Mouse (Mus musculus) MEL (cell line): ENCODE measurements around the gene Klf11. TPM values are rescaled to one million over a fixed set of nuclear protein-coding genes. Genes with fewer than 3 reads are reported as not detected.
A peak's percentile ranks its signal among the peaks of the same experiment; 100 is the strongest.

Source experiments
- DNase-seq: peaks from one replicate; pipeline ENCODE4 v3.0.0; 2011; ENCODE audit warnings: low read depth, low spot score
- H3K27ac ChIP-seq: 2 replicates; pipeline ENCODE4 v1.5.1; 2012; ENCODE audit warnings: low read depth, mild to moderate bottlenecking, control low read depth, low read length, moderate library complexity; ENCODE audit not compliant: control insufficient read depth
- H3K27me3 ChIP-seq, 2 experiments: fragments of 150-350 bp in 1 of 2; sonication (generic) in 1 of 2; 2 replicates each; pipeline ENCODE4 v1.6.1; 2012; ENCODE audit warnings: low read length in 2 of 2, mild to moderate bottlenecking in 2 of 2, improper control_type of control experiment in 1 of 2, moderate library complexity in 1 of 2; ENCODE audit not compliant: insufficient read depth in 2 of 2, control insufficient read depth in 1 of 2
- H3K36me3 ChIP-seq, 2 experiments: 2 replicates each; pipeline ENCODE4 v1.6.1; 2012 to 2014; ENCODE audit warnings: low read length in 2 of 2, improper control_type of control experiment in 1 of 2, inconsistent platforms in 1 of 2, mild to moderate bottlenecking in 1 of 2; ENCODE audit not compliant: insufficient read depth in 2 of 2, control insufficient read depth in 1 of 2
- H3K4me1 ChIP-seq, 2 experiments: fragments of 150-350 bp in 1 of 2; sonication (generic) in 1 of 2; 2 replicates each; pipeline ENCODE4 v1.6.1; 2012; ENCODE audit warnings: low read length in 2 of 2, improper control_type of control experiment in 1 of 2, mild to moderate bottlenecking in 1 of 2; ENCODE audit not compliant: insufficient read depth in 2 of 2, control insufficient read depth in 1 of 2
- H3K4me3 ChIP-seq, 2 experiments: fragments of 150-350 bp in 1 of 2; sonication (generic) in 1 of 2; 2 replicates each; pipeline ENCODE4 v1.5.1; 2012; ENCODE audit warnings: low read depth in 2 of 2, low read length in 2 of 2, mild to moderate bottlenecking in 2 of 2, moderate library complexity in 2 of 2, control low read depth in 1 of 2, improper control_type of control experiment in 1 of 2; ENCODE audit not compliant: control insufficient read depth in 1 of 2, insufficient read depth in 1 of 2
- H3K79me2 ChIP-seq: 2 replicates; pipeline ENCODE4 v1.6.1; 2012; ENCODE audit warnings: mild to moderate bottlenecking, low read length, moderate library complexity; ENCODE audit not compliant: control insufficient read depth, poor library complexity, insufficient read depth
- H3K9ac ChIP-seq: 2 replicates; pipeline ENCODE4 v1.6.1; 2012; ENCODE audit warnings: low read depth, mild to moderate bottlenecking, control low read depth, low read length, moderate library complexity; ENCODE audit not compliant: control insufficient read depth, poor library complexity, severe bottlenecking
- H3K9me3 ChIP-seq: fragments of 150-350 bp; sonication (generic); replicated peaks from 2 replicates; pipeline ENCODE4 v1.6.1; 2012; ENCODE audit warnings: mild to moderate bottlenecking, low read length, improper control_type of control experiment, moderate library complexity; ENCODE audit not compliant: insufficient read depth
- BHLHE40 ChIP-seq: IDR thresholded peaks from 2 replicates; pipeline ENCODE4 v1.6.1; 2012; ENCODE audit warnings: low read depth, mild to moderate bottlenecking, inconsistent platforms, low read length, improper control_type of control experiment, borderline replicate concordance
- CHD2 ChIP-seq: IDR thresholded peaks from 2 replicates; pipeline ENCODE4 v1.6.1; 2011; ENCODE audit warnings: low read length, improper control_type of control experiment
- GATA1 ChIP-seq: IDR thresholded peaks from 2 replicates; pipeline ENCODE4 v1.6.1; 2011; ENCODE audit warnings: low read depth, low read length, improper control_type of control experiment
- KAT2A ChIP-seq: conservative IDR thresholded peaks from 2 replicates; pipeline ENCODE4 v1.6.1; 2012; ENCODE audit warnings: low read depth, low read length, improper control_type of control experiment, inconsistent platforms
- MEF2A ChIP-seq: IDR thresholded peaks from 2 replicates; pipeline ENCODE4 v1.6.1; 2014; ENCODE audit warnings: low read depth, mild to moderate bottlenecking, inconsistent platforms, low read length, improper control_type of control experiment; ENCODE audit not compliant: poor library complexity, insufficient replicate concordance, severe bottlenecking; ENCODE audit errors: extremely low read depth
- MYB ChIP-seq: IDR thresholded peaks from 2 replicates; pipeline ENCODE4 v1.6.1; 2011; ENCODE audit warnings: mild to moderate bottlenecking, low read depth, low read length, improper control_type of control experiment
- MYC ChIP-seq: IDR thresholded peaks from 2 replicates; pipeline ENCODE4 v1.6.1; 2011; ENCODE audit warnings: low read depth, mild to moderate bottlenecking, low read length, improper control_type of control experiment, moderate library complexity
- POLR2AphosphoS2 ChIP-seq: IDR thresholded peaks from 2 replicates; pipeline ENCODE4 v1.6.1; 2011; ENCODE audit warnings: low read length, improper control_type of control experiment
- RCOR1 ChIP-seq: IDR thresholded peaks from 2 replicates; pipeline ENCODE4 v1.6.1; 2012; ENCODE audit warnings: low read depth, mild to moderate bottlenecking, inconsistent platforms, low read length, improper control_type of control experiment
- TAL1 ChIP-seq: IDR thresholded peaks from 2 replicates; pipeline ENCODE4 v1.6.1; 2012; ENCODE audit warnings: mild to moderate bottlenecking, inconsistent platforms, low read length, moderate library complexity, mixed read lengths
- TBP ChIP-seq: IDR thresholded peaks from 2 replicates; pipeline ENCODE4 v1.8.0; 2011; ENCODE audit warnings: low read depth, low read length, improper control_type of control experiment
- UBTF ChIP-seq: IDR thresholded peaks from 2 replicates; pipeline ENCODE4 v1.6.1; 2012; ENCODE audit warnings: low read depth, mild to moderate bottlenecking, inconsistent platforms, low read length, improper control_type of control experiment, moderate library complexity, borderline replicate concordance; ENCODE audit not compliant: insufficient read depth
- USF2 ChIP-seq, 2 experiments: IDR thresholded peaks; 2 replicates each; pipeline ENCODE4 v1.6.1; 2011 to 2012; ENCODE audit warnings: improper control_type of control experiment in 2 of 2, low read length in 2 of 2, borderline replicate concordance in 1 of 2, inconsistent platforms in 1 of 2, low read depth in 1 of 2, mild to moderate bottlenecking in 1 of 2; ENCODE audit not compliant: insufficient read depth in 1 of 2
- ZMIZ1 ChIP-seq: IDR thresholded peaks from 2 replicates; pipeline ENCODE4 v1.6.1; 2012; ENCODE audit warnings: low read depth, mild to moderate bottlenecking, inconsistent platforms, low read length, improper control_type of control experiment, moderate library complexity
- polyA plus RNA-seq, 2 experiments: library from polyadenylated mRNA; stranded (reverse) in 1 of 2; unstranded in 1 of 2; fragments of >175 nt in 1 of 2; fragments of >200 nt in 1 of 2; gene quantifications; 2 replicates each; pipeline versions ENCODE4 v1.2.1 to v1.2.4; 2012; ENCODE audit warnings: low replicate concordance in 2 of 2, low read depth in 1 of 2; ENCODE audit not compliant: insufficient read length in 2 of 2, insufficient read depth in 1 of 2, missing spikeins in 1 of 2
- total RNA-seq: library from RNA; depleted of rRNA; stranded (reverse); fragments of 300-350 nt; gene quantifications from 2 replicates; pipeline ENCODE4 v1.2.3, GENCODE M21; 2012

Gene Klf11
- total and polyA plus RNA-seq, 3 experiments = 2.4 to 7.2 TPM; not detected in 1

- Histone ChIP-seq H3K36me3 (peaks cover 3 to 25% of the 10 kb centered on the region in 2 experiments), H3K4me3 (peak overlapping the region; percentile 57 to 94), H3K4me1 (peaks cover 3 to 22% of the 10 kb centered on the region in 2 experiments), H3K9ac (peak overlapping the region; percentile 98), H3K27ac (peak overlapping the region; percentile 87), H3K79me2 (peaks cover 32% of the 10 kb centered on the region), H3K9me3 (no peaks in the 10 kb centered on the region), H3K27me3 (no peaks in the 10 kb centered on the region)
- DNase-seq = no peak
- TF ChIP-seq MYB (no peak), KAT2A (no peak), MEF2A (no peak), MYC (0 out of 2 replicates have a peak, but pooled peaks have one; percentile 7)
These were observed 57.7 kb downstream of the Klf11 start for GRCm38 (mm10) chr12:24708824-24709218.

GRCm38 (mm10) chr12:24709409-24709808, 58.3 kb downstream of the Klf11 start:
- no peak for TF ChIP-seq UBTF
- 0 out of 2 replicates have a peak, but pooled peaks have one; percentile 39 for TF ChIP-seq TBP
- 0 out of 2 replicates have a peak, but pooled peaks have one; percentile 51 for TF ChIP-seq POLR2AphosphoS2
- TF ChIP-seq BHLHE40 = no peak
- TF ChIP-seq ZMIZ1 = no peak
- no peak for TF ChIP-seq TAL1
- no peak for TF ChIP-seq USF2 (IDR thresholded peaks at IDR 0.05; ENCODE audit: borderline replicate concordance in 1 of 2, insufficient read depth in 1 of 2, low read depth in 1 of 2, low read length in 2 of 2)
- TF ChIP-seq RCOR1 = no peak
- TF ChIP-seq MEF2A = no peak
- no peak for TF ChIP-seq GATA1
- TF ChIP-seq CHD2 = no peak
- no peak for TF ChIP-seq MYC
- DNase-seq = peak; percentile 74
- Histone ChIP-seq H3K4me1 (peaks cover 3 to 22% of the 10 kb centered on the region in 2 experiments), H3K27me3 (no peaks in the 10 kb centered on the region), H3K4me3 (peak overlapping the region; percentile 57 to 94), H3K36me3 (peaks cover 3 to 25% of the 10 kb centered on the region in 2 experiments), H3K9me3 (no peaks in the 10 kb centered on the region), H3K9ac (peak overlapping the region; percentile 98), H3K79me2 (peaks cover 32% of the 10 kb centered on the region), H3K27ac (peak overlapping the region; percentile 87)
